ENCODE assay signal across 16 mouse cellular contexts in the genomic region with DNA sequence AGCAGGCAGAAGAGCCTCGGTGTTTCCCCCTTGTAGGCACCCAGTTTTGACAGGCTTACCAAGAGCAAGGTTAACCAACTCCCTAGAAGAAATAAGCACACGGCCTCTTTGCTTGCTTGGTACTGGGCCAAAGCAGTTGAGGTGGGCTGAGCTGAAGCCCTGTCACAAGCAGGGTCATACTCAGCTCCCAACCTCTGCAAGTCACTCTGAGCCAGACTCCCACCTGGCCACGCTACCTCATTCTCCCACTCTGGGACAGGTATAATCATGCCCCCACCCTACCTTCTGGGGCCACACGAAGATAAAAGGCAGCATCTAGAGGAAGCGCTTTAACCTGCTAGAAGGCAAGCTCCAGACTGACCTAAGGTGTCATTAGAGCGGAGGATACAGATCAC. TPM values are rescaled to one million over a fixed set of nuclear protein-coding genes. Genes with fewer than 3 reads are reported as not detected.
DNase-seq lines count a peak whose midpoint lies in the region; ATAC-seq and TF ChIP-seq lines count a peak whose summit lies in the region.
"Had no signal": no experiment of that assay in that cellular context is flagged by ENCODE, and none has a peak within 500 bp of the region (broad histone marks: within the 10 kb centered on the region; RNA-seq: fewer than 3 reads in every experiment).

No protein-coding gene starts in this region.

- no peak for TF ChIP-seq POLR2A in embryonic fibroblast, embryonic 13.5 days (IDR thresholded peaks at IDR 0.05; ENCODE audit: low read depth, low read length)

- 0 out of 2 replicates have a peak, but pooled peaks have one; percentile 28 for ATAC-seq in limb, embryonic 12.5 days (ENCODE audit: insufficient number of reproducible peaks, insufficient read depth, low FRiP score, low TSS enrichment, low read depth)
- 0 out of 2 replicates have a peak, but pooled peaks have one; percentile 11 for ATAC-seq in midbrain, embryonic 13.5 days
- no peak for ATAC-seq in stomach, postnatal 0 days (ENCODE audit: low FRiP score, low TSS enrichment)
- ATAC-seq: inflammation-experienced regulatory T-cells, adult 6 months had no signal

- H3K9me3 ChIP-seq in limb, embryonic 12.5 days = no peaks in the 10 kb centered on the region
- H3K9me3 ChIP-seq in limb, embryonic 10.5 days (replicated peaks) = no peaks in the 10 kb centered on the region
- no peaks in the 10 kb centered on the region for H3K9me3 ChIP-seq in midbrain, embryonic 13.5 days
- no peaks in the 10 kb centered on the region for H3K9me3 ChIP-seq in stomach, postnatal 0 days (ENCODE audit: control insufficient read depth, low read length)
- H3K9me3 ChIP-seq: G1E had no signal

- no peak for TF ChIP-seq CTCF in embryonic fibroblast, embryonic 13.5 days (IDR thresholded peaks at IDR 0.05; ENCODE audit: borderline replicate concordance, insufficient read depth, low read length)
- TF ChIP-seq CTCF in stomach, postnatal 0 days (IDR thresholded peaks at IDR 0.05; ENCODE audit: low read depth) = no peak

- no peak for TF ChIP-seq EP300 in stomach, postnatal 0 days (optimal IDR thresholded peaks at IDR 0.05)

- H3K27ac ChIP-seq in limb, embryonic 12.5 days = no peak overlapping the region
- no peak overlapping the region for H3K27ac ChIP-seq in limb, embryonic 10.5 days
- 0 out of 2 replicates have a peak overlapping the region, but pooled peaks have one; percentile 28 for H3K27ac ChIP-seq in embryonic fibroblast, embryonic 13.5 days (ENCODE audit: insufficient read depth, low read length)
- H3K27ac ChIP-seq in midbrain, embryonic 13.5 days = peak overlapping the region; percentile 68
- H3K27ac ChIP-seq in stomach, postnatal 0 days (replicated peaks) = peak overlapping the region; percentile 69; the same call in 1 of the 2 replicates
- H3K27ac ChIP-seq: liver, embryonic 14.5 days had no signal

- no peak for DNase-seq in limb, embryonic 10.5 days (ENCODE audit: low spot score)
- DNase-seq in stomach, postnatal 0 days (ENCODE audit: low spot score) = no peak
- no peak for DNase-seq in cerebellum, adult 8-10 months
- DNase-seq in heart, adult 18-20 months = no peak
- DNase-seq: adrenal gland, postnatal 14 days; gastrocnemius, postnatal 36 days; left cerebral cortex, postnatal 4 days; lung, postnatal 10 days; right cerebral cortex, postnatal 25 days; thymus, postnatal 25 days had no signal

- H3K4me3 ChIP-seq in limb, embryonic 12.5 days (replicated peaks) = no peak overlapping the region
- H3K4me3 ChIP-seq in limb, embryonic 10.5 days = no peak overlapping the region
- no peak overlapping the region for H3K4me3 ChIP-seq in embryonic fibroblast, embryonic 13.5 days (ENCODE audit: insufficient read depth, low read length)
- no peak overlapping the region for H3K4me3 ChIP-seq in midbrain, embryonic 13.5 days (replicated peaks)
- no peak overlapping the region for H3K4me3 ChIP-seq in stomach, postnatal 0 days (ENCODE audit: low read depth, low read length)

- H3K9ac ChIP-seq in limb, embryonic 12.5 days (replicated peaks) = no peak overlapping the region
- H3K9ac ChIP-seq in midbrain, embryonic 13.5 days (replicated peaks) = no peak overlapping the region; the same call in 1 of the 2 replicates
- H3K9ac ChIP-seq in stomach, postnatal 0 days (ENCODE audit: low read length) = no peak overlapping the region
- H3K9ac ChIP-seq: liver, embryonic 14.5 days had no signal

- no peaks in the 10 kb centered on the region for H3K27me3 ChIP-seq in limb, embryonic 12.5 days
- H3K27me3 ChIP-seq in limb, embryonic 10.5 days (ENCODE audit: low read depth, poor library complexity, severe bottlenecking) = peaks cover 5% of the 10 kb centered on the region; the same call in 1 of the 2 replicates
- no peaks in the 10 kb centered on the region for H3K27me3 ChIP-seq in midbrain, embryonic 13.5 days
- H3K27me3 ChIP-seq in stomach, postnatal 0 days (ENCODE audit: control insufficient read depth, insufficient read depth, low read length) = no peaks in the 10 kb centered on the region

- H3K36me3 ChIP-seq in limb, embryonic 12.5 days = peaks cover 57% of the 10 kb centered on the region
- H3K36me3 ChIP-seq in limb, embryonic 10.5 days = peaks cover 57% of the 10 kb centered on the region
- H3K36me3 ChIP-seq in midbrain, embryonic 13.5 days = peaks cover 53% of the 10 kb centered on the region
- H3K36me3 ChIP-seq in stomach, postnatal 0 days (ENCODE audit: control insufficient read depth, insufficient read depth, low read length) = peaks cover 26% of the 10 kb centered on the region

- 77% methylated on average over 6 of the region's 6 CpGs for WGBS in limb, embryonic 12.5 days
- 83% methylated on average over 6 of the region's 6 CpGs for WGBS in limb, embryonic 10.5 days
- 67% methylated on average over 6 of the region's 6 CpGs for WGBS in midbrain, embryonic 13.5 days
- 58% methylated on average over 6 of the region's 6 CpGs for WGBS in stomach, postnatal 0 days

- no peak overlapping the region for H3K4me2 ChIP-seq in limb, embryonic 12.5 days
- no peak overlapping the region for H3K4me2 ChIP-seq in midbrain, embryonic 13.5 days (replicated peaks)
- no peak overlapping the region for H3K4me2 ChIP-seq in stomach, postnatal 0 days (replicated peaks; ENCODE audit: low read depth)

- peaks cover 12% of the 10 kb centered on the region for H3K4me1 ChIP-seq in limb, embryonic 12.5 days (replicated peaks)
- peaks cover 19% of the 10 kb centered on the region for H3K4me1 ChIP-seq in limb, embryonic 10.5 days
- H3K4me1 ChIP-seq in embryonic fibroblast, embryonic 13.5 days (ENCODE audit: control insufficient read depth, insufficient read depth, low read length) = peaks cover 12% of the 10 kb centered on the region; the same call in 1 of the 2 replicates
- peaks cover 50% of the 10 kb centered on the region for H3K4me1 ChIP-seq in midbrain, embryonic 13.5 days (replicated peaks)
- 0 out of 2 replicates have a peak, but pooled peaks cover 3% of the 10 kb centered on the region for H3K4me1 ChIP-seq in stomach, postnatal 0 days (replicated peaks; ENCODE audit: control insufficient read depth, insufficient read depth)

RNA-seq across cellular contexts. Expression of gene Celsr2, which starts 10.3 kb away (rescaled TPM):
- 4.4 and 6.3 TPM in 2 replicates for polyA plus RNA-seq in limb, embryonic 12.5 days (2016; fragmentation: Nextera tagmentation; extraction: Ambion mirVana)
- polyA plus RNA-seq in limb, embryonic 10.5 days (2016; fragmentation: Nextera tagmentation; extraction: Ambion mirVana) = 4.0 and 4.4 TPM in 2 replicates
- polyA plus RNA-seq in embryonic fibroblast, embryonic 13.5 days (2011; ENCODE audit: insufficient read length, low read depth, missing spikeins) = 1.8 and 1.9 TPM in 2 replicates
- polyA plus RNA-seq in midbrain, embryonic 13.5 days (2015; fragmentation: Nextera tagmentation; extraction: Ambion mirVana) = 56.5 and 65.5 TPM in 2 replicates
- 7.5 and 9.7 TPM in 2 replicates for polyA plus RNA-seq in stomach, postnatal 0 days (2015; fragmentation: Nextera tagmentation; extraction: Ambion mirVana)
- 1 to 10 TPM; 5.9 to 9.5 TPM for total RNA-seq in heart, adult 18-20 months (2021)

RNA-seq across cellular contexts. Expression of gene Sars, which starts 19.4 kb away (rescaled TPM):
- 119 and 127 TPM in 2 replicates for polyA plus RNA-seq in limb, embryonic 12.5 days (2016; fragmentation: Nextera tagmentation; extraction: Ambion mirVana)
- polyA plus RNA-seq in limb, embryonic 10.5 days (2016; fragmentation: Nextera tagmentation; extraction: Ambion mirVana) = 117 and 125 TPM in 2 replicates
- 346 and 376 TPM in 2 replicates for polyA plus RNA-seq in embryonic fibroblast, embryonic 13.5 days (2011; ENCODE audit: insufficient read length, low read depth, missing spikeins)
- polyA plus RNA-seq in midbrain, embryonic 13.5 days (2015; fragmentation: Nextera tagmentation; extraction: Ambion mirVana) = 208 and 216 TPM in 2 replicates
- polyA plus RNA-seq in stomach, postnatal 0 days (2015; fragmentation: Nextera tagmentation; extraction: Ambion mirVana) = 99.5 and 102 TPM in 2 replicates
- 10 to 100 TPM; 80.2 to 89.6 TPM for total RNA-seq in heart, adult 18-20 months (2021)

RNA-seq across cellular contexts. Expression of gene Psrc1, which starts 42.0 kb away (rescaled TPM):
- polyA plus RNA-seq in limb, embryonic 12.5 days (2016; fragmentation: Nextera tagmentation; extraction: Ambion mirVana) = 78.1 and 83.5 TPM in 2 replicates
- 96.6 and 100 TPM in 2 replicates for polyA plus RNA-seq in limb, embryonic 10.5 days (2016; fragmentation: Nextera tagmentation; extraction: Ambion mirVana)
- 149 and 152 TPM in 2 replicates for polyA plus RNA-seq in embryonic fibroblast, embryonic 13.5 days (2011; ENCODE audit: insufficient read length, low read depth, missing spikeins)
- polyA plus RNA-seq in midbrain, embryonic 13.5 days (2015; fragmentation: Nextera tagmentation; extraction: Ambion mirVana) = 23.7 and 25.4 TPM in 2 replicates
- polyA plus RNA-seq in stomach, postnatal 0 days (2015; fragmentation: Nextera tagmentation; extraction: Ambion mirVana) = 7.7 and 8.3 TPM in 2 replicates
- under 1 TPM in 1 of 2 experiments, not detected in 1; 0.33 TPM for total RNA-seq in heart, adult 18-20 months (2021)

Comparison
In these comparisons a context has a peak if more than half of its experiments do, and no peak if none do; other contexts are left out.
1. H3K27ac ChIP-seq: peak in embryonic fibroblast, embryonic 13.5 days (single experiment), midbrain, embryonic 13.5 days (single experiment) and stomach, postnatal 0 days (single experiment); none in limb, embryonic 12.5 days (single experiment) and limb, embryonic 10.5 days (single experiment).